Comparison of ENCODE assay signal across 9 mouse cellular contexts in genomic region chr2:53007142-53007541, GRCm38 (mm10).
DNase-seq lines count a peak whose midpoint lies in the region; ATAC-seq and TF ChIP-seq lines count a peak whose summit lies in the region.
"Had no signal": no experiment of that assay in that cellular context is flagged by ENCODE, and none has a peak within 500 bp of the region (broad histone marks: within the 10 kb centered on the region; RNA-seq: fewer than 3 reads in every experiment).

No protein-coding gene starts in this region.

- no peak overlapping the region for H3K4me3 ChIP-seq in kidney, embryonic 14.5 days (ENCODE audit: low read length)
- no peak overlapping the region for H3K4me3 ChIP-seq in liver, embryonic 14.5 days (ENCODE audit: insufficient read depth in 1 of 2, low read depth in 2 of 2, low read length in 2 of 2)
- H3K4me3 ChIP-seq: erythroblast, embryonic 14.5 days had no signal

- H3K9ac ChIP-seq in kidney, embryonic 14.5 days (ENCODE audit: low read depth, low read length): no peak overlapping the region
- H3K9ac ChIP-seq in liver, embryonic 14.5 days (replicated peaks): no peak overlapping the region

- ATAC-seq in kidney, embryonic 14.5 days (ENCODE audit: low FRiP score, low TSS enrichment): peak; percentile 46
- no peak for ATAC-seq in liver, embryonic 14.5 days (ENCODE audit: insufficient read depth)

- no peaks in the 10 kb centered on the region for H3K36me3 ChIP-seq in kidney, embryonic 14.5 days (ENCODE audit: control insufficient read depth, insufficient read depth, low read length)
- no peaks in the 10 kb centered on the region for H3K36me3 ChIP-seq in liver, embryonic 14.5 days (replicated peaks; ENCODE audit: control insufficient read depth, insufficient read depth, low read depth)

- 29% methylated on average over 5 of the region's 5 CpGs for WGBS in kidney, embryonic 14.5 days
- 16% methylated on average over 5 of the region's 5 CpGs for WGBS in liver, embryonic 14.5 days (ENCODE audit: insufficient replicate concordance)

- H3K4me1 ChIP-seq in kidney, embryonic 14.5 days (ENCODE audit: control insufficient read depth, insufficient read depth, low read length): peaks cover 16% of the 10 kb centered on the region
- no peaks in the 10 kb centered on the region for H3K4me1 ChIP-seq in liver, embryonic 14.5 days (replicated peaks; ENCODE audit: control insufficient read depth in 2 of 2, insufficient read depth in 2 of 2, low read length in 1 of 2)

- H3K4me2 ChIP-seq in kidney, embryonic 14.5 days (replicated peaks; ENCODE audit: low read depth, low read length): no peak overlapping the region
- no peak overlapping the region for H3K4me2 ChIP-seq in liver, embryonic 14.5 days (ENCODE audit: low read depth)

- intact Hi-C loops in gastrocnemius, postnatal 14 days (cut with DNase I; ENCODE audit: low total_unique reads): loop anchor here (2.0 to 10.0 kb wide), 2 partner anchors 76 to 252 kb away; no protein-coding TSS in a partner anchor

- H3K27me3 ChIP-seq in kidney, embryonic 14.5 days (ENCODE audit: control insufficient read depth, insufficient read depth, low read length): no peaks in the 10 kb centered on the region
- H3K27me3 ChIP-seq in liver, embryonic 14.5 days (ENCODE audit: control insufficient read depth, insufficient read depth, low read length): no peaks in the 10 kb centered on the region

- no peak overlapping the region for H3K27ac ChIP-seq in kidney, embryonic 14.5 days (ENCODE audit: low read depth, low read length)
- H3K27ac ChIP-seq in liver, embryonic 14.5 days: no peak overlapping the region

- H3K9me3 ChIP-seq in kidney, embryonic 14.5 days (ENCODE audit: control insufficient read depth, low read length): no peaks in the 10 kb centered on the region
- H3K9me3 ChIP-seq in liver, embryonic 14.5 days (ENCODE audit: control insufficient read depth, low read length): no peaks in the 10 kb centered on the region

- no peak for TF ChIP-seq EP300 in liver, embryonic 14.5 days (IDR thresholded peaks at IDR 0.05; ENCODE audit: low read depth)

- DNase-seq in urinary bladder, postnatal 25 days (ENCODE audit: low spot score): peak; percentile 27
- DNase-seq in urinary bladder, postnatal 10 days (ENCODE audit: low spot score): no peak
- peak; percentile 54 for DNase-seq in cerebellum, adult 8-10 months
- peak; percentile 64 for DNase-seq in gastrocnemius, postnatal 14 days
- no peak for DNase-seq in liver, embryonic 14.5 days (ENCODE audit: low read depth in 3 of 3, low spot score in 3 of 3)
- DNase-seq in retina, postnatal 1 day: peak; percentile 59
- no peak for DNase-seq in T-cell, adult 2 months (ENCODE audit: low spot score)

- peak; percentile 74 for TF ChIP-seq CTCF in liver, embryonic 14.5 days (IDR thresholded peaks at IDR 0.05; ENCODE audit: low read depth)

Comparison
In these comparisons a context has a peak if more than half of its experiments do, and no peak if none do; other contexts are left out.
1. DNase-seq: peak in urinary bladder, postnatal 25 days (single experiment), cerebellum, adult 8-10 months (single experiment), gastrocnemius, postnatal 14 days (single experiment) and retina, postnatal 1 day (single experiment); none in urinary bladder, postnatal 10 days (single experiment), liver, embryonic 14.5 days (0 of 3) and T-cell, adult 2 months (single experiment).